Mouse (Mus musculus) heart, postnatal 0 days (tissue): ENCODE results near the gene Kyat1.

Experiments used
- CTCF ChIP-seq: IDR thresholded peaks from 2 replicates; pipeline ENCODE4 v1.5.1; 2016; ENCODE audit warnings: antibody characterized with exemption, control low read depth, low read depth
- EP300 ChIP-seq: IDR thresholded peaks from 2 replicates; pipeline ENCODE4 v1.6.1; 2016; ENCODE audit warnings: antibody characterized with exemption, low read depth

DNA sequence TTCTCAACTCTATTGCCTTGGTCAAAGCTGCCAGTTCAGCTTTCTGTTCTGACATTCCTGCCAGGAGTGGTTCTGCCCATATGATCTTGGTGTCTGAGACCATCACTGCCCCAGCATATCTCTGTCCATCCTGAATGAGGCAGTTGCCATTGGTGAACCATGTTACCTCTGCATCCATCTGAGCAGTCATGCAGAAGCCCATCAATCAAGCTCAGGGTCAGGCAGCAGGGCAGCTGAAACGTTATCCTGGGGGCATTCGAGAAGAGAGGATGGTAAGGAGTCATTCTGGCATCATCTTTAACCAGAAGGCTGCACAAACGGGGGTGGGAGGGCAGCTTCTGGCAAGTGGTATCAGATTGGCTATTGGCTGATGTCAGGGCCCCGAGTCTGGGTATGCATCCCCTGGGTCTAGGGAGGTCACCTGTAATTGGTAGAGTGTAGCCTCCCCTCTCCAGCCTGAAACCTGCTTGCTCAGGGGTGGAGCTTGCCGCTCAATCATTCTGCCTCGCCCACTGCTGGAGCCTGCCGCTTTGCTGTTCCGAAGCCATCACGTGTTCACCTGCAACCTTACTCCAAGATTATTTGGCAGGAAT, 41.2 kb downstream of the Kyat1 start:
- TF ChIP-seq CTCF = no peak
- TF ChIP-seq EP300 = no peak
